Mouse (Mus musculus): ENCODE results near the gene Fnbp4.
"Not testable (repeated sequence)": the region's sequence is repeated elsewhere in the genome, so short reads cannot be mapped to it uniquely, and the experiment has no call there.

Gene Fnbp4

DNA sequence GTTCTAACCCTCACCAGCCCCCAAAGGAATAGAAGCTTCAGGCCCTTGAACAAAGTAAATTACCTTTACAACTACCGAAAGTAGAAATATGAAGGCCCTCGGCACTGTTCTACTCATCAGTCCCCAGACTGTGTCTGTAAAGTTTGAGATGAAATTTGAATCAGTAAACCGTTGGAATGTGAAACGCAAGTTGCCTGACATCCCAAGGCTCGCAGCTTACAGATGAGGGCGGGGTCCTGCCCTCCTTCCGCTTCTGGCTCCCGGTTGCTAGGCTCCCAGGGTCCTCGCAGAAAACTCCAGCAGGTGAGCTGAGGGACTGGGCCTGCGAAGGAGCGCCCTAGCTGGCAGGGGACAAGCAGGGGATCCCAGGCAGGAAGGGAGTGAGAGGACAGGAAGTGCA, 37.3 kb downstream of the Fnbp4 start, which contains the start of gene Agbl2:
Gene Agbl2, plus strand, starts transcription at position 270 of the 400 bp plus-strand sequence.
- DNase-seq (ENCODE audit: extremely low spot score, low read depth, low spot score) = no peak

DNA sequence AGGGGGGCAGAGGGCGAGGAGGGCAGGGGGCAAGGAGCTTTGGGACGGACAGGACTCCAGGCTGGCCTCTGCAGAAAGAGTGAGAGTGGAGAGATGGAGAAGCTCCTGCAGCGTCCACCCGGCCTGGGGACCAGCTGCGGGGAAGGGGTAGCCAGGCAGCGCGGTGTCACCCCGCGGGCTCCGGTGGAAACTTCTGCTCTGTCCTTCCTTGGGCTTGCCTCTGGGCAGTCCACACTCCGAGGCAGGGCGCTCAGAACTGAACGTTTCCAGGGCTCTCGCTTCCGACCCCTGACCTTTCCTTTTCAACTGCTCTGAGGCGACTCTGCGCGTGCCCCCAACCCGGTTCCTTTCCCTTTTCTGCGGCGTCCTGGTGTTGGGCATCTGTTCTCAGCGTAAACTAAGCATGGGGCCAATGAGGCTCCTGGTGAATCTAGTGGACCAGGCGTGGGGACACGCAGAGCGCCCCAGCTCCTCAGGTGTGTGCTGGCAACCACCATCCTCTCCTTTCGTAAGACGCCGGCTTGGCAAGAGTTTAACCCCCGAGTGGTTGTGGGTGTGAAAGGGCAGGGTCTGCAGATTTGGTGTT, 37.8 kb downstream of the Fnbp4 start:
- DNase-seq (ENCODE audit: extremely low spot score, low read depth, low spot score) = no peak

- DNase-seq (ENCODE audit: extremely low spot score, low read depth, low spot score) = no peak
Measured at GRCm38 (mm10) chr2:90788126-90788525, 43.0 kb downstream of the Fnbp4 start.

- no peak for DNase-seq (ENCODE audit: extremely low spot score, low read depth, low spot score)
Measured at GRCm38 (mm10) chr2:90808241-90809126, 63.3 kb downstream of the Fnbp4 start.

GRCm38 (mm10) chr2:90810751-90811150, 65.6 kb downstream of the Fnbp4 start:
- DNase-seq (ENCODE audit: extremely low spot score, low read depth, low spot score) = no peak

DNA sequence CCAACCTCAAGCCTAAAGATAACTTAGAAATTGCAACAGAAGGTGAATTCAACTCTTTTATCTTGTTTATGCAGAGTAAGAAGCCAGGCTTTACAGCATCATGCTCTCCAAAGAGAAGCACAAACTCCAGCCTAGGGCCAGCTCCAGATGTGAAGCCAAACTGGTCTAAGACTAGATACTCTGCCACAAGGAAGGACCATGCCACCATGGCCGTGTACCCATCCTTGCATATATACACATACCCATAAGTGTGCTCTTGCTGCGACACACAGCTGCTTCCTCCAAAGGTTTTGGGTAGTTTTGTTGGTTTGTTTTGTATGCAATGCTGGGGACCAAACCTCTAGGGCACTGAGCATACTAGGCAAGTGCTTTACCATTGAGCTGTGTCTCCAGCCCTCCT, 70.1 kb downstream of the Fnbp4 start:
- DNase-seq (ENCODE audit: extremely low spot score, low read depth, low spot score) = no peak

DNA sequence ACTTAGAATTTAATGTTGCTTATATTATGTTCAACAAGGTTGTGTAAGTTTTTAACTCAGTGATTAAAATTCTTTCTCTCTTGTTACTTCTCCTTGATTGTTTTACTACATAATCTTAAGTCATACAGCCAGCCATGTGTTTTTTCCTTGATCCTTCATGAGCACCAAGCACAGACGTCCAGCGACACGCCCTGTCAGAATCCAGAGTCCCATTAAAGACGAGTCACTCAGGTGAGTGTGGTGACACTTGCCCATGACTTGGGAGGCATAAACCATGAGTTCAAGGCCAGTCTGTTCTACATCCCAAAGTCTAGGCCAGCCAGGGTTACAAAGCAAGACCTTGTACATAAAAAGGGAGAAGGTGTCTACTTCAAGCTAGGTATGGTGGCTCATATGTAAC, 71.0 kb downstream of the Fnbp4 start:
- no peak for DNase-seq (ENCODE audit: extremely low spot score, low read depth, low spot score)

- no peak for DNase-seq (ENCODE audit: extremely low spot score, low read depth, low spot score)
Measured at GRCm38 (mm10) chr2:90818710-90819109, 73.5 kb downstream of the Fnbp4 start.

- DNase-seq (ENCODE audit: extremely low spot score, low read depth, low spot score) = no peak
Measured at GRCm38 (mm10) chr2:90820894-90821293, 75.7 kb downstream of the Fnbp4 start.

DNA sequence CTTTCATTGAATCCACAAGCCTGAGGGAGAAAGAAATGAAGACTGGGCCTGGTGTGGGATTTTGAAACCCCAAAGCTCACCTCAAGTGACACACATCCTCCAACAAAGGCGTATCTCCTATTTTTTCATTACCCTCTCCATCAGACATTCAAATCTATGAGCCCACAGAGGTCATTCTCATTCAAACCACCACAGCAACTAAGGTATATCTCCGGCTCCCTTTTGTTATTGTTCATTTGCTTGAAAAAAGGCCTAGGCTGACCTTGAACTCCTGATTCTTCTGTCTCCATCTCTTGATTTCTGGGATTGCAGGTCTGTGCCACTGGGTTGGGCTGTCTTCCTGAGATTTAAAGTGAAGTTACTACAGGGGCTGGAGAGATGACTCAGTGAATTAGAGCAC, 77.8 kb downstream of the Fnbp4 start:
- DNase-seq (ENCODE audit: extremely low spot score, low read depth, low spot score) = no peak

DNA sequence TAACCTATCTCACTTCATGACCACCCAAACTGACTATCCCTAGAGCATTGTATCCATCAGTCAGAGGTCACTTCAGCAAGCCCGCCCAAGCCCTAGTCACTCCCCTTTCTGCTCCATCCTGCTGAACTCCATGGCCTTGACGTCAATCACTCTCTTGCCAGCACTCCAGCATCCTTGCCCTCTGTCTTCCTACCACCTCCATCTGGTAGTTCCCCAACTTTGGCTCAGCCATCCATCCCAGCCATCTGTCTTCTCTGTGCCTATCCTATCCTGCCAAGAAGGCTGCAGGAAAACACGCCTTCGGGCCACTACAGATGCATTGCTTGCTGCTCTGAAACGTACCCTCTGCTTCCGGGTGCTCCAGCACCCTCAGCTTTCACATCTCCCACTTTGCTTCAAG, 78.6 kb downstream of the Fnbp4 start:
- no peak for DNase-seq (ENCODE audit: extremely low spot score, low read depth, low spot score)

DNA sequence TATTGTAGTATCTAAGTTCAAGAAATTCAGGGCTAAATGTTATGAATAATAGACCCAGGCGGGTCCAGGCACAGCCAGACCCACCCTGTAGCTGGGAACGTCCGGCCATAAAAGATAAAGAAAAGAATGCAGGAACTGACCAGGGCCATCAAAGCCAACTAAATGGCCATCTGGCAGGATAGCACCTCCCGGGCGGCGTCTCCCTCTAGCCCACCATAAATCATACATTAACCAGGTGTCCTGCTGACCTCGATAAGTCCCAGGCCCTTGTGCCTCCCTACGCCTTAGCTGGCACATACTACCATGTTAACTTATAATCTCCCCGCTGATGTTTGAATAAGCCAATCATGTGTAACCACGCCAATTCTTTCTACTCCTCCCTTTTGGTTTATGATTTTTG, 79.4 kb downstream of the Fnbp4 start:
- DNase-seq (ENCODE audit: extremely low spot score, low read depth, low spot score) = not testable (repeated sequence)

GRCm38 (mm10) chr2:90825515-90826172, 80.5 kb downstream of the Fnbp4 start:
- no peak for DNase-seq (ENCODE audit: extremely low spot score, low read depth, low spot score)

GRCm38 (mm10) chr2:90828739-90829138, 83.6 kb downstream of the Fnbp4 start:
- DNase-seq (ENCODE audit: extremely low spot score, low read depth, low spot score) = no peak
